Mouse (Mus musculus) liver, postnatal 0 days (tissue): ENCODE data around the gene Fgf12. TPM values are rescaled to one million over a fixed set of nuclear protein-coding genes. Genes with fewer than 3 reads are reported as not detected.

Source experiments
- ATAC-seq: fragments of 200-750 bp; cut with Nextera tagmentation; 2 replicates; pipeline ENCODE4 v1.8.0; 2017; ENCODE audit warnings: mild to moderate bottlenecking, moderate library complexity
- DNase-seq: peaks from one replicate; pipeline ENCODE4 v3.0.0-alpha.2; 2016
- H3K27ac ChIP-seq: fragments of 300-500 bp; sonication (generic); 2 replicates; pipeline ENCODE4 v1.5.1; 2014; ENCODE audit warnings: antibody characterized with exemption, moderate library complexity, mild to moderate bottlenecking, low read depth
- H3K27me3 ChIP-seq: fragments of 300-500 bp; sonication (generic); 2 replicates; pipeline ENCODE4 v1.6.1; 2014; ENCODE audit warnings: low read length, control low read depth, mixed read lengths; ENCODE audit not compliant: insufficient read depth
- H3K36me3 ChIP-seq: fragments of 300-500 bp; sonication (generic); replicated peaks from 2 replicates; pipeline ENCODE4 v1.6.1; 2014; ENCODE audit warnings: mild to moderate bottlenecking, control low read depth, low read length, moderate library complexity, mixed read lengths; ENCODE audit not compliant: insufficient read depth
- H3K4me1 ChIP-seq: fragments of 300-500 bp; sonication (generic); 2 replicates; pipeline ENCODE4 v1.6.1; 2014; ENCODE audit warnings: antibody characterized with exemption, mild to moderate bottlenecking, control low read depth; ENCODE audit not compliant: insufficient read depth
- H3K4me2 ChIP-seq: fragments of 300-500 bp; sonication (generic); 2 replicates; pipeline ENCODE4 v1.6.1; 2014; ENCODE audit warnings: low read depth, mild to moderate bottlenecking, low read length, moderate library complexity, mixed read lengths
- H3K4me3 ChIP-seq: fragments of 300-500 bp; sonication (generic); 2 replicates; pipeline ENCODE4 v1.5.1; 2014; ENCODE audit warnings: low read depth, low read length
- H3K9ac ChIP-seq: fragments of 300-500 bp; sonication (generic); replicated peaks from 2 replicates; pipeline ENCODE4 v1.6.1; 2014; ENCODE audit warnings: mild to moderate bottlenecking, moderate library complexity
- H3K9me3 ChIP-seq: fragments of 300-500 bp; sonication (generic); 2 replicates; pipeline ENCODE4 v1.6.1; 2016; ENCODE audit warnings: mild to moderate bottlenecking, control low read depth, low read length, mixed read lengths
- CTCF ChIP-seq: sonication (generic); IDR thresholded peaks from 2 replicates; pipeline ENCODE4 v1.5.1; 2016; ENCODE audit warnings: antibody characterized with exemption, low read depth
- EP300 ChIP-seq: IDR thresholded peaks from 2 replicates; pipeline ENCODE4 v1.6.1; 2016; ENCODE audit warnings: antibody characterized with exemption, low read depth, mild to moderate bottlenecking
- WGBS: fragments of 180-500 bp; shearing (Covaris S2); extraction: QIAGEN DNeasy Blood & Tissue Kit; methylation state at CpG from one replicate; pipeline ENCODE4 v1.1.7; 2014; ENCODE audit not compliant: insufficient replicate concordance; 5-methylcytosine and 5-hydroxymethylcytosine counted together
- polyA plus RNA-seq: library from polyadenylated mRNA; unstranded; fragments of >200 nt; fragmentation: Nextera tagmentation; extraction: Ambion mirVana; gene quantifications from 2 replicates; pipeline ENCODE4 v1.2.1, GENCODE M21; 2015

Gene Fgf12
- polyA plus RNA-seq, 1 experiment from 2014 or later, result 0.04 TPM

DNA sequence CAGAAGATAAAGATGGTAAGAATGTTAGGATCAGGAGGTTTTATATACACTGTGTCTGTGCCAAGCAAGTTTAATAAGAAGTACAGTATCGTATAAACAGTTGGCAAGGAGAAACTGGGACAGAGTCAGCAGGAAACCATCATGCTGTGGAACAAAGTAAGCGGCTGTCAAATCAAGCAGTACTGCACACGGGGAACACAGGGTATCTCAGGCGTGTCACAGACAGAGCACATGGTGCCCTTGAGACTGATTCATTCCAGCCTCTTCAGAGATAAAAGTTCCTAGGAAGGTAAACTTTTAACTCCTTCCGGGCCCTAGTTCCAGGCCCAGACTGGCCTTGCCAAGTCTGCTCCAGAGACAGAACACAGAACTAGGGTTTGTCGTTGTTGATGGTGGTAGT lies 240.4 kb downstream of the Fgf12 start:
- Histone ChIP-seq H3K9ac (no peak overlapping the region), H3K4me3 (no peak overlapping the region), H3K9me3 (no peaks in the 10 kb centered on the region), H3K27me3 (no peaks in the 10 kb centered on the region), H3K36me3 (no peaks in the 10 kb centered on the region), H3K4me2 (no peak overlapping the region), H3K4me1 (no peaks in the 10 kb centered on the region), H3K27ac (no peak overlapping the region)
- WGBS, result 69% methylated on average over 6 of the region's 6 CpGs
- ATAC-seq (no peak), DNase-seq (no peak)
- TF ChIP-seq EP300, result no peak
- TF ChIP-seq CTCF, result no peak

- H3K4me1 ChIP-seq, result no peaks in the 10 kb centered on the region
- ATAC-seq, result no peak
- H3K9me3 ChIP-seq, result no peaks in the 10 kb centered on the region
- no peak overlapping the region for H3K9ac ChIP-seq
- WGBS, result 19% methylated on average over 5 of the region's 5 CpGs
- no peaks in the 10 kb centered on the region for H3K36me3 ChIP-seq
- H3K4me3 ChIP-seq, result no peak overlapping the region
- H3K27ac ChIP-seq, result no peak overlapping the region
- no peak for DNase-seq
- no peak overlapping the region for H3K4me2 ChIP-seq
- TF ChIP-seq CTCF (no peak), EP300 (no peak)
- no peaks in the 10 kb centered on the region for H3K27me3 ChIP-seq
These were observed 241.5 kb downstream of the Fgf12 start for GRCm38 (mm10) chr16:28511413-28511812.

DNA sequence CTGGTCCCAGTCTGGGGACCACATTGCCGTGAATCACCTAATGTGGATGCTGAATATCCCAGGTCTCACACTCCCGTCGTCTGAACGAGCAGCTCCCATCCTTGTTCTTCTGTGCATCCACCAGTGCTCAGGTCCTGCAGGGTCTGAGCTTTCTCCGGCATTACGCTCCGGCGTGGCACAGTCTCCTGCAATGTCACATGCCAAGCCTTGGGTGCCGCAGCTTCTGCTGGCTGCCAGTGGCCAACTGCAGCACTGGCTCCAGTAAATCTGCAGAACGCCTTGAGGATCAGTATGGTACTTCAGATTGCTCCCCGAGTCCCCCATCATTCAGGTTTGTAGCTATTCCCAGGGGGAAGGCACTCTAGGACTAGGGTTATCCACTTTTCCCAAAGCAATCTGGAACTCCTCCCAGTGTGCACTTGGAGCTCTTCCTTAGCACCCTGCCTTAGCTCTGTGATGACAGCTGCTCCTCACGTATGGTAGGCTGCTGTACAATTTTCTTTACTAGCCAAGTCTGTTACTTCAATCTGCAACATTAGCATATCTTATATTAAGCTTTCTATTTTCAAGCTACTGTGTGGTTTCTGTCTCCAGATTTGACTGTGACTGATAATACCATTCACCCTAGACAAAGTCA lies 254.8 kb downstream of the Fgf12 start:
- H3K4me1 ChIP-seq, result no peaks in the 10 kb centered on the region
- H3K36me3 ChIP-seq, result no peaks in the 10 kb centered on the region
- 80% methylated on average over 12 of the region's 12 CpGs for WGBS
- H3K9me3 ChIP-seq, result no peaks in the 10 kb centered on the region
- no peaks in the 10 kb centered on the region for H3K27me3 ChIP-seq
- H3K9ac ChIP-seq, result no peak overlapping the region
- TF ChIP-seq EP300, result no peak
- TF ChIP-seq CTCF, result no peak
- H3K4me3 ChIP-seq, result no peak overlapping the region
- no peak overlapping the region for H3K27ac ChIP-seq
- no peak overlapping the region for H3K4me2 ChIP-seq
- DNase-seq (no peak), ATAC-seq (no peak)

GRCm38 (mm10) chr16:28491711-28492110 lies 261.2 kb downstream of the Fgf12 start:
- Histone ChIP-seq H3K9me3 (no peaks in the 10 kb centered on the region), H3K27me3 (no peaks in the 10 kb centered on the region), H3K4me3 (no peak overlapping the region), H3K4me1 (no peaks in the 10 kb centered on the region), H3K4me2 (no peak overlapping the region), H3K9ac (no peak overlapping the region), H3K36me3 (no peaks in the 10 kb centered on the region), H3K27ac (no peak overlapping the region)
- TF ChIP-seq EP300 (no peak), CTCF (no peak)
- 55% methylated on average over 6 of the region's 6 CpGs for WGBS
- no peak for ATAC-seq
- no peak for DNase-seq

DNA sequence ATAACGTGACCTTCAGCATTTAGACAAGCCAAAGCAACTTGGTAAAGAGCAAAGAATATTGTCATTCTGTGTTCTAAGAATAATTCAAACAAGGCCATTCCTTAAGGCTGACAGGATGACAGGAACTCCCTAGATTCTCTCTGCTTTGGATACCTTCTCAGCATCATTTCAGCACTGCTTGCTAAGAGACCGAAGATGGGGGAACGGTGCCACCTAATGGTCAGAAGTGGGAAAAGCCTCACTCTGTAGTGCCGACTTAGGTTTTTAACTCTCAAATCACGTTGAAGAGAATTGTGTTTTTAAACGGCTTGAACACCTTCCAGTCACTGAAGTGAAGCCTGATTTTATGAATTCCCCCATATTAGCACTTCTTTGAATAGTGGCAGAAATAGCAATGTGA lies 262.4 kb downstream of the Fgf12 start:
- WGBS, result 12% methylated on average over 6 of the region's 6 CpGs
- Histone ChIP-seq H3K4me3 (no peak overlapping the region), H3K27ac (no peak overlapping the region), H3K9ac (no peak overlapping the region), H3K4me2 (no peak overlapping the region), H3K4me1 (no peaks in the 10 kb centered on the region), H3K36me3 (no peaks in the 10 kb centered on the region), H3K9me3 (no peaks in the 10 kb centered on the region), H3K27me3 (no peaks in the 10 kb centered on the region)
- no peak for ATAC-seq
- DNase-seq, result peak; percentile 49
- TF ChIP-seq EP300 (no peak), CTCF (peak; percentile 78)

DNA sequence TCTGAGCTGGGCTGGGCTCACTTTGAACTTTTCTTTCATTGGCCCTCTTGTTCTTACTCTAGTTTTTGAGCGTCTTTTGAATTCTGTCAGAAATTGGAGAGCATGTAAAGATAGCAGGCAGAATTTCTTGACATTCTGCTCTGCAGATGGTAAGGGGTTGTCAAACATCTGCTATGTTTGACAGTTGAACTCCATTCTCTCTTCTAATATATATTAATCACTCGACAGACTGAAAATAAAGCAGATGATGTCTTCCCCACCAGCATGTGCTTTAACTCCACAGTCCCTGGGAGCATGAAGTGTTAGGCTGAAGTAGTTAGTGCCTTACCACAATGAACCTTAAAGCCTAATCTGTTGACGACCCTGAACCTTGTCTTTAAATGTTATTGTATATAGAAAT lies 267.9 kb downstream of the Fgf12 start:
- DNase-seq, result no peak
- no peak for TF ChIP-seq CTCF
- no peak for TF ChIP-seq EP300
- no peaks in the 10 kb centered on the region for H3K36me3 ChIP-seq
- WGBS, result 71% methylated on average over 3 of the region's 3 CpGs
- H3K27me3 ChIP-seq, result no peaks in the 10 kb centered on the region
- H3K27ac ChIP-seq, result no peak overlapping the region
- no peaks in the 10 kb centered on the region for H3K9me3 ChIP-seq
- no peak for ATAC-seq
- no peak overlapping the region for H3K4me3 ChIP-seq
- no peaks in the 10 kb centered on the region for H3K4me1 ChIP-seq
- no peak overlapping the region for H3K9ac ChIP-seq
- no peak overlapping the region for H3K4me2 ChIP-seq

DNA sequence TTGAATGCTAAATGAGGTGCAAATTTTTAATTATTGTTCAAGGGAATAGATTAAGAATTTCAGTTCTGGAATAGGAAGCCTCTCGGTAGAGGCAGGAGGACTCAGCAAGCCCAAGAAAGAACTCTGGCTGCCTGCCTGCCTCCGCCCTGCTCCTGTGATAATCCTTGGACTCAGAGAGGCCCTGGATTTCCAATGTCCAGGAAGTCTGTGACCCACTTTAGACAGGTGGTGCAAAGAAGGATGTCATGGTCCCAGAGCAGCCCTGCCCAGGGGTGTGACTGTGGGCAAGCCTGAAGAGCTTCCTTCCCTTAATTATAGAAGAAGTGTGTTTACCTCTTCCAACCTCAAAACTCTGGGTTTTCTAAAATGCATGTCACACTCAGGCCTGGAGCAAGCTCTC lies 273.8 kb downstream of the Fgf12 start:
- ATAC-seq (no peak), DNase-seq (no peak)
- H3K4me1 ChIP-seq, result no peaks in the 10 kb centered on the region
- WGBS, result 78% methylated on average over 2 of the region's 2 CpGs
- H3K36me3 ChIP-seq, result no peaks in the 10 kb centered on the region
- no peak overlapping the region for H3K9ac ChIP-seq
- H3K4me3 ChIP-seq, result no peak overlapping the region
- H3K9me3 ChIP-seq, result no peaks in the 10 kb centered on the region
- H3K27ac ChIP-seq, result no peak overlapping the region
- no peak for TF ChIP-seq CTCF
- TF ChIP-seq EP300, result no peak
- H3K4me2 ChIP-seq, result no peak overlapping the region
- H3K27me3 ChIP-seq, result no peaks in the 10 kb centered on the region
